Mouse (Mus musculus) stomach, embryonic 16.5 days (tissue): ENCODE results near the gene Cop1. TPM values are rescaled to one million over a fixed set of nuclear protein-coding genes. Genes with fewer than 3 reads are reported as not detected.
"Not testable (repeated sequence)": the region's sequence is repeated elsewhere in the genome, so short reads cannot be mapped to it uniquely, and the experiment has no call there.

Experiments used
- ATAC-seq: fragments of 200-750 bp; cut with Nextera tagmentation; 2 replicates; pipeline ENCODE4 v1.8.0; 2017; ENCODE audit warnings: moderate number of reproducible peaks, moderate TSS enrichment; ENCODE audit not compliant: insufficient read depth, low FRiP score
- H3K27ac ChIP-seq: fragments of 300-500 bp; sonication (generic); 2 replicates; pipeline ENCODE4 v1.5.1; 2014; ENCODE audit warnings: low read length
- H3K27me3 ChIP-seq: fragments of 300-500 bp; sonication (generic); 2 replicates; pipeline ENCODE4 v1.6.1; 2014; ENCODE audit warnings: low read length, control low read depth, mixed read lengths; ENCODE audit not compliant: control insufficient read depth, insufficient read depth
- H3K36me3 ChIP-seq: fragments of 300-500 bp; sonication (generic); 2 replicates; pipeline ENCODE4 v1.6.1; 2014; ENCODE audit warnings: low read length; ENCODE audit not compliant: control insufficient read depth, insufficient read depth
- H3K4me1 ChIP-seq: fragments of 300-500 bp; sonication (generic); 2 replicates; pipeline ENCODE4 v1.6.1; 2014; ENCODE audit warnings: low read length, control low read depth, mixed read lengths; ENCODE audit not compliant: control insufficient read depth, insufficient read depth
- H3K4me2 ChIP-seq: fragments of 300-500 bp; sonication (generic); 2 replicates; pipeline ENCODE4 v1.6.1; 2014; ENCODE audit warnings: low read depth, low read length, mixed read lengths
- H3K4me3 ChIP-seq: fragments of 300-500 bp; sonication (generic); replicated peaks from 2 replicates; pipeline ENCODE4 v1.5.1; 2014; ENCODE audit warnings: mild to moderate bottlenecking, low read length
- H3K9ac ChIP-seq: fragments of 300-500 bp; sonication (generic); 2 replicates; pipeline ENCODE4 v1.6.1; 2014; ENCODE audit warnings: low read length
- H3K9me3 ChIP-seq: fragments of 300-500 bp; sonication (generic); replicated peaks from 2 replicates; pipeline ENCODE4 v1.6.1; 2016; ENCODE audit warnings: low read length, control low read depth; ENCODE audit not compliant: control insufficient read depth
- WGBS: fragments of 180-500 bp; shearing (Covaris S2); extraction: QIAGEN DNeasy Blood & Tissue Kit; methylation state at CpG from one replicate; pipeline ENCODE4 v1.1.7; 2014; 5-methylcytosine and 5-hydroxymethylcytosine counted together
- polyA plus RNA-seq: library from polyadenylated mRNA; unstranded; fragments of >200 nt; fragmentation: Nextera tagmentation; extraction: Ambion mirVana; gene quantifications from 2 replicates; pipeline ENCODE4 v1.2.1, GENCODE M21; 2015

Gene Cop1
- polyA plus RNA-seq, result 16.1 and 17.8 TPM in 2 replicates

GRCm38 (mm10) chr1:159231781-159232571, at the start of gene Cop1:
Gene Cop1, plus strand, starts transcription at chr1:159232320.
- Histone ChIP-seq H3K4me3 (peak within 1 kb of the TSS; percentile 83), H3K27ac (peak within 1 kb of the TSS; percentile 97), H3K4me2 (peak within 1 kb of the TSS; percentile 74), H3K9ac (peak within 1 kb of the TSS; percentile 88), H3K4me1 (peaks cover 17% of the 10 kb centered on the region; the same call in 1 of the 2 replicates)
- ATAC-seq, result peak; percentile 96
- WGBS, result under 1% methylated on average over 83 of the region's 97 CpGs
- H3K27me3 ChIP-seq, H3K36me3 ChIP-seq, H3K9me3 ChIP-seq: not testable (repeated sequence)

GRCm38 (mm10) chr1:159186741-159187140, 45.4 kb upstream of the Cop1 start:
- Histone ChIP-seq H3K27ac (no peak overlapping the region), H3K4me1 (no peaks in the 10 kb centered on the region), H3K36me3 (no peaks in the 10 kb centered on the region), H3K9ac (no peak overlapping the region), H3K4me3 (no peak overlapping the region), H3K9me3 (no peaks in the 10 kb centered on the region), H3K4me2 (no peak overlapping the region), H3K27me3 (no peaks in the 10 kb centered on the region)
- no peak for ATAC-seq
- WGBS, result 63% methylated on average over 3 of the region's 3 CpGs

DNA sequence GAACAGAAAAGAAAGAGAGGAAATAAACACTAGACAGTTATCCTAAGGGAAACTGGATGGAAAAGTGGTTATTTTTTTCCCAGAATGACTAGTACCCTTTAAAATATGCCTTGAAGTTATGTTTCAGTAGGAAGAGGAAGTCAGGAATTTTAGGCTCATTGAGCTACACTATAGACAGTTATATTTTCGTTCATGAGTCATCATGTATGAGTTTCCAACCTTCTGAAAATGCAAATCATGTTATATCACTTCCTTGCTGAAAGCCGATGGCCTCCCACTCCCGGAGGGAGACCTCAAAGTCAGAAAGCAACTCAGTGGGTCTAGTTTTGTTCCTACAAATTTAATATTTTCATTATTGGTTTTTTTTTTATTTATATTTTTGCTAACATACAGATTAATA, 33.5 kb upstream of the Cop1 start:
- no peak for ATAC-seq
- no peaks in the 10 kb centered on the region for H3K27me3 ChIP-seq
- no peak overlapping the region for H3K4me2 ChIP-seq
- H3K9me3 ChIP-seq, result no peaks in the 10 kb centered on the region
- H3K4me3 ChIP-seq, result no peak overlapping the region
- no peaks in the 10 kb centered on the region for H3K4me1 ChIP-seq
- WGBS, result 66% methylated on average over 3 of the region's 3 CpGs
- no peak overlapping the region for H3K9ac ChIP-seq
- H3K27ac ChIP-seq, result no peak overlapping the region
- H3K36me3 ChIP-seq, result no peaks in the 10 kb centered on the region

GRCm38 (mm10) chr1:159199606-159200005, 32.5 kb upstream of the Cop1 start:
- no peaks in the 10 kb centered on the region for H3K9me3 ChIP-seq
- no peaks in the 10 kb centered on the region for H3K27me3 ChIP-seq
- H3K4me1 ChIP-seq, result no peaks in the 10 kb centered on the region
- H3K9ac ChIP-seq, result no peak overlapping the region
- no peak overlapping the region for H3K4me2 ChIP-seq
- no peak overlapping the region for H3K4me3 ChIP-seq
- H3K36me3 ChIP-seq, result no peaks in the 10 kb centered on the region
- ATAC-seq, result peak; percentile 37; the same call in 1 of the 2 replicates
- 64% methylated on average over 3 of the region's 3 CpGs for WGBS
- H3K27ac ChIP-seq, result no peak overlapping the region

GRCm38 (mm10) chr1:159201220-159201619, 30.9 kb upstream of the Cop1 start:
- no peaks in the 10 kb centered on the region for H3K27me3 ChIP-seq
- H3K27ac ChIP-seq, result no peak overlapping the region
- no peaks in the 10 kb centered on the region for H3K4me1 ChIP-seq
- H3K4me2 ChIP-seq, result no peak overlapping the region
- H3K36me3 ChIP-seq, result no peaks in the 10 kb centered on the region
- no peak for ATAC-seq
- no peaks in the 10 kb centered on the region for H3K9me3 ChIP-seq
- no peak overlapping the region for H3K4me3 ChIP-seq
- H3K9ac ChIP-seq, result no peak overlapping the region

DNA sequence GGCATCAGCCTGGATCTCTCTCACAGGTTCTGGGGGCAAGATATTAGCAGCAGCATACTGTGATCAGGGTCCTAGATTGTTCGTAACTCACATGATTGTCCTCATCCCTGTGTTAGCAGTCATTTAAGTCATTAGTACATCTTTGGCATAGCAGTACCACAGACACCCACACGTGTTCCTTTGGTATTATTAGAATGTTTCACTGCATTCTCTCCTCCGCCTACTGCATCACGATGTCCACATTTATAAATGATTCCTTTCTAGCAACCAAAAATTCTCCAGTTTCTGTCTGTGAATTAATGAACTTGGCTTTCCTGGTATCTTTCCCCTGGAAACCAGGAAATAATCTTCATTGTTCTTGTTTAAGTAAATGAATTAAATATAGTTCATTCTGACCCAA, 20.4 kb upstream of the Cop1 start:
- Histone ChIP-seq H3K4me1 (no peaks in the 10 kb centered on the region), H3K4me3 (no peak overlapping the region), H3K9ac (no peak overlapping the region), H3K36me3 (no peaks in the 10 kb centered on the region), H3K4me2 (no peak overlapping the region), H3K9me3 (no peaks in the 10 kb centered on the region), H3K27ac (no peak overlapping the region), H3K27me3 (no peaks in the 10 kb centered on the region)
- ATAC-seq, result no peak
- WGBS, result 78% methylated on average over 4 of the region's 4 CpGs

DNA sequence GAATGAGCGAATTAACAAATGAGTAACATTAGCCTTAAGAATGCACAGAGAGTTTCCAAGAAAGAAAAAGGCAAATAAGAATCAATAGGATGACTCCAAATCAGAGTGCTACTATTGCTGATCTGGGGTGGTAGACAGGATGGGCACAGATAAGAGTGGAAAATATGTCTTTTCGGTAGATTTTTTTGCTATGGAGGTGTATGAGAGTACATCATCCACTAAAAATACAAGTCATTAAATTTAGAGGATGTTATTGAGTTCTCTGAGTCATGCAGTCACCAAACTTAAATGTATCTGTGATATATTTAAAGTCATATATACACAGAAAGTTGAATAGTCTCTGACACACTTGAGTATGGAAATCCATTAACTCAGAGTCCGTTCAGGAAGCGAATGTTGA, 14.7 kb upstream of the Cop1 start:
- no peak overlapping the region for H3K4me3 ChIP-seq
- H3K27me3 ChIP-seq, result no peaks in the 10 kb centered on the region
- H3K4me1 ChIP-seq, result no peaks in the 10 kb centered on the region
- ATAC-seq, result no peak
- H3K27ac ChIP-seq, result no peak overlapping the region
- no peaks in the 10 kb centered on the region for H3K36me3 ChIP-seq
- H3K9ac ChIP-seq, result no peak overlapping the region
- WGBS, result 81% methylated on average over 4 of the region's 4 CpGs
- no peak overlapping the region for H3K4me2 ChIP-seq
- H3K9me3 ChIP-seq, result no peaks in the 10 kb centered on the region

DNA sequence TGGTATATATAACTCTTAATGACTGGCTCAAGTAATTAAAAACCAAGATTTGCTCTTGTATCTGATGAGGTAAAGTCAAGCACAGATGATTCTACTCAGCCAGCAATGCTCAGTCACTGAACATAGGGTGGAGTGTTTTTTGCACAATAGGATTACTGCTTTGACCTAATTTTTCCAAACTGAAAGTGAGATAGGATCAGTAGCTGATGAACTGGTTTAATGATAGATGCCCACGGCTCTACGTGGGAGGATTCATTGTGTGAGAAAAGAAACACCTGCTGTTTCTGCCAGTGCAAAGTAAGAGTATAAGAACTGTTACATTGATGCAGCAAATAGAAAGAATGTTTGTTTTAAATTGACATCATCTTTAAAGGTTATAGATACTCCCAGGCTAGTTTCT, 10.1 kb upstream of the Cop1 start:
- no peak overlapping the region for H3K27ac ChIP-seq
- H3K36me3 ChIP-seq, result no peaks in the 10 kb centered on the region
- 35% methylated on average over 2 of the region's 2 CpGs for WGBS
- no peak overlapping the region for H3K4me3 ChIP-seq
- no peaks in the 10 kb centered on the region for H3K9me3 ChIP-seq
- no peak overlapping the region for H3K9ac ChIP-seq
- H3K4me2 ChIP-seq, result no peak overlapping the region
- no peaks in the 10 kb centered on the region for H3K4me1 ChIP-seq
- no peak for ATAC-seq
- H3K27me3 ChIP-seq, result no peaks in the 10 kb centered on the region

GRCm38 (mm10) chr1:159225064-159225824, 6.9 kb upstream of the Cop1 start:
- Histone ChIP-seq H3K36me3 (no peaks in the 10 kb centered on the region), H3K27ac (peak overlapping the region; percentile 15; the same call in 1 of the 2 replicates), H3K4me2 (no peak overlapping the region)

More at GRCm38 (mm10) chr1:159225064-159225824, 6.9 kb upstream of the Cop1 start:
- no peak for ATAC-seq
- no peak overlapping the region for H3K4me3 ChIP-seq
- H3K27me3 ChIP-seq, result no peaks in the 10 kb centered on the region
- WGBS, result 59% methylated on average over 8 of the region's 8 CpGs
- H3K9me3 ChIP-seq, result no peaks in the 10 kb centered on the region
- no peak overlapping the region for H3K9ac ChIP-seq
- no peaks in the 10 kb centered on the region for H3K4me1 ChIP-seq
